Mouse (Mus musculus): ENCODE measurements around the gene Spaca4.

The Spaca4 gene

DNA sequence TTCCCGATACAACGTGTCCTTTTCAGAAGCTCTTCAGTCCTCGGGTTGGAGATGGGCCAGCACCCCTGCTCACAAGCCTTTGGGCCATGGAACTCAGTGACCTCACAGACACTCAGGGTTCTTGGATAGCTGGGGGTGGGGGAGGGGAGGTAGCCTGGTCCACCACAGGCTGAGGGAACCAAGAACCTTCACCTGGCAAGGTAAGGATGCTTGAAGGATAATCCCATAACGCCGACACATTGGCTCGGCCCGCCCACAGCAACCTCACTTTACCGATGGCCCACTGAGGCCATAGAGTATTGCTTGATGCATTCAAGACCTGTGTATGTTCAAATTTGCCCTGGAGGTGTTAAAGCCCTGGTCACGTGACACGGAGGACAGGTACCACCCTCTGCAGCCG lies at the start of gene Spaca4:
Spaca4 (minus strand) TSS at position 101 of the 400 bp plus-strand sequence.
- DNase-seq (ENCODE audit: low spot score in 2 of 2) = no peak

- DNase-seq (ENCODE audit: low spot score in 2 of 2) = no peak
Measured at GRCm38 (mm10) chr7:45775237-45775636, 49.6 kb upstream of the Spaca4 start.

GRCm38 (mm10) chr7:45771101-45771500 lies 45.5 kb upstream of the Spaca4 start:
- peak; percentile 76 to 91 for DNase-seq (ENCODE audit: low spot score in 2 of 2)

GRCm38 (mm10) chr7:45770427-45771082 lies 44.9 kb upstream of the Spaca4 start:
- DNase-seq (ENCODE audit: low spot score in 2 of 2) = no peak

GRCm38 (mm10) chr7:45767500-45767899 lies 41.9 kb upstream of the Spaca4 start:
- no peak for DNase-seq (ENCODE audit: low spot score in 2 of 2)

DNA sequence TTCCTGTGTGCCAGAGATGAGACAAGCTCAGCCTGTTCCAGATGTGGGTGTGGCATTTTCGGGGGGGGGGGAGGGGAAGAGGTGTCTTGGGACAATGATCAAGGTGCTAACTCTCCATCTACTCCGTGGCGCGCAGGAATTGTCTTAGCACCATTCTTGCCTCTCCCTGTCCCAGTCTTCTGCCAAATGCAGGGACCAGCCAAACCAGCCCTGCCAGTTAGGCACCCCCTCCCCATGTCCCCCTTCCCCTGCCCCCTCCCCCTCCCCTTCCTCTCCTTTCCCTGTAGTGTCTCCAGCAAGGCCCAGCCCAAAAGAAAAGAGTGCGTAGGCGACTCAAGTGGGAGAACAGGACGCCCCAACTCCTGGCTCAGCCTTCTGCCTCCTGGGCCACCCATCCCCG lies 41.2 kb upstream of the Spaca4 start:
- DNase-seq (ENCODE audit: low spot score in 2 of 2) = no peak

DNA sequence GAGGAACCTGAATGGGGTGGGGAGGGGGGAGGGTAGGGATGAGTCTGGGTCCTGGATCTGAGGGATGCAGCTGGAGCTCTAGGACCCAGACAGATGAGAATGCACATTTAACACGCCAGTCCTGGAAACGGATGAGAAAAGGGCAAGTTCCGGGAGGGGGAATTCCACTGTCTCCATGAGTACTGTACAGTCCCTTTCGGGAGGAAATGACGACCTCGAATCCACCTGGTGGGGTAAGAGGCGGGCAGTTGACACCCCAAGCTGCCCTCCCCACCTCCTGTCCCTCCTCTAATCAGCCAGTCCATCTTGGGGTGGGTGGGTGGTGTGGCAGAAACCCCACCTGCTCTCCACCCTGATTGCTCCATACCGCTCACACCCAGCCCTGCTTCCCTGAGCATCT lies 40.4 kb upstream of the Spaca4 start:
- no peak for DNase-seq (ENCODE audit: low spot score in 2 of 2)

DNA sequence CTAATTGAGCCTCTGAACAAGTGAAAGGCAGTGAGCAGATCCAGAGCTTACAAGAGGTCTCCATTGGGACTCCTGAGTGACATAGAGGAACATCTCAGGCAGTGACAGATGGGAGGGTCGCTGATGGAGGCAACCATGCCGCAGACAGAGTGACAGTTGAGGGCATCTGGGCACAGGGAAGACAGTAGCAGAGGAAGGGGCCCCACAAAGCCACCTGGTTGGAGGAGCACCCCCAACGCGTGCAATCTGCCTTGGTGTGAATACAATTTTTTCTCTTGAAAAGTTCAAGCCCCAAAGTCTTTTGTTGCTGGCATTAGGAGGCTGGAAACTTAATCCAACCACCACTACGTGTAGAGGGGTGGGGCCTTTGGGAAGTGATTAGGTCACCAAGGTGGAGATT lies 34.5 kb upstream of the Spaca4 start:
- DNase-seq (ENCODE audit: low spot score in 2 of 2) = no peak

DNA sequence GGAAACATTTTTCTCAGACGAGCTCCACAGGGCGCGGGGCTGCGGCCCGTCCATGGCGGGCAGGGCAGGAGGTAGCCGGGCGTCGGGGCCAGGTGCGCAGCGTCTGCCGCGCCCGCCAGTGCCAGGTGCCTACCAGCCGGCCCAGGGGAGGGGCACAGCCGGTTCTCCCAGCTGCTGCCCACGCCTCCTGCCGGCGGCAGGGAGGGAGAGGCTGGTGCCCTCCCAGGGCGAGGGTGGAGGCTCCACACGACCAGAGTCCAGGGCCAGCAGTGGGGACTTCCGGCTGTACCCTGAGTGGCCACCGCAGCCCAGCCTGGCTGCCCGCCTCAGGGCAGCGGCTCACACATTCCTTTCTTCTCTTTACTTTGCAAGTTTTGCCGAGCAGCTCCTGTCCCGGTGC lies 33.8 kb upstream of the Spaca4 start:
- DNase-seq (ENCODE audit: low spot score in 2 of 2) = peak; percentile 51 to 71

DNA sequence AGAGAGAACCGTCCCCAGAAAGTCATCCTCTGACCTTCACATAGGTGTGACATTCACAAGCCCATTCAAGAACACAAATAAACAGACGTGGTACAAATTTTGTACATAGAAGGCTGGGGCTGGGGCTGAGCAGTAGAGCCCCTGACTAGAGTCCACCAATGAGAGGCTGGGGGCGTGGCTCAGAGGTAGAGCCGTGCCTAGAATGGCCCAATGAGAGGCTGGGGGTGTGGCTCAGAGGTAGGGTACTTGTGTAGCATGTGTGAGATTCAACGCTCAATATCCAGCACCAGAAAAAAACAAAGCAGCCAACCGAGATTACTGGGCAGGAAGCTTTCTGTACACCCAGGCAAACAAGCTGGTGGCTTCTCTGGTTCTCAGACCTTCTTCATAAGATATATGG lies 30.1 kb upstream of the Spaca4 start:
- DNase-seq (ENCODE audit: low spot score in 2 of 2) = no peak

DNA sequence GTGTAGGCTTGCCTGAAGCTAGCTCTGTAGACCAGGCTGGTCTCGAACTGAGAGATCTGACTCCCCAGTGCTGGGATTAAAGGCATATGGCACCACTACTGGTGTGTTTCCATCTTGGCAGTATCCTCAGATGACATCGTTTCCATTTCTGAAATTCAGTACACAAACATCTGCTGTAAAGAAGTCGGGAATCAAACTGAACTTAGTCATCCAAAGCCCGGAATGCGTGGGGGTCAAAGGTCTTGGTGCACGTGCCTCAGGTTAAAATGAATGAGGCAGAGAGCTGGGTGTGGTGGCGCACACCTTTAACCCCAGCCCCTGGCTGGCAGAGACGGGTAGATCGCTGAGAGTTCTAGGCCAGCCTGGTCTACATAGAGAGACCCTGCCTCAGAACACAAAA lies 24.5 kb upstream of the Spaca4 start:
- DNase-seq (ENCODE audit: low spot score in 2 of 2) = no peak

DNA sequence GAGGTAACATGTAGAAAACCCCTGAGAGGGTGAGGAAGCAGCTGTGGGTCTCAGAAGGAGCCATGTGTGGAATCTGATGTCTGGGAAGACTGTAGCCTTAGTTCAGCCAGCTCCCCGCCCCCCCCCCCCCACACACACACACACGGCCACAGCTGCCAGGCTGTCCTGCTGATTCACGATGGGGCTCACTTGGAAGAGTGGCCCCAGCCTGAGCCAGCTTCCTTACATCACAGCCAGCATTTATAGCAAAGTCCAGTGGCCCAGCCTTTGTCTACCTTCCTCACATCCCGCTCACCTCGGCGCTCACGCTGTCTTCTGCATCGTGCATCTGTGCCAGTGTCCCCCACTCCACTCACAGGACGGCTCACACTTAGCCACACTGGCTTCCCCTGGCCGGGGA lies 23.8 kb upstream of the Spaca4 start:
- peak in 1 of 2 experiments; percentile 29 for DNase-seq (ENCODE audit: low spot score in 2 of 2)

DNA sequence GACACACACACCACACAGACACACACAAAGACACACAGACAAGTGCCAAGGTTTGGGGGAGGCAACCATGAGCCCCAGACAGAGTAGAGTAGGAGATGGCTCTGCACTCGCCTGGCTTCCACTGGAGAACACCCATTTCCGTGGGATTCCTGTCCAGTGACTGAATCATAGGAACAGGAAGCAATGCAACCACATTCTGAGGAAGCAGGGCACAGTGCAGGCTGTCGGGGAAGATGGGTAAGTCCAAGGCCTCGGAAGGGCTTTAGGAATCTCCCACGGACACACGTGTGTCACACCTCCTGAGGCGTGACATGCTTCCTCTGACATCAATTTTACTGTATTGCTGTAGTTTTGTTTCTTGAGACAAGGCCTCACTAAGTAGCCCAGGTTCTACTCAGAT lies 22.5 kb upstream of the Spaca4 start:
- no peak for DNase-seq (ENCODE audit: low spot score in 2 of 2)

GRCm38 (mm10) chr7:45747450-45747849 lies 21.8 kb upstream of the Spaca4 start:
- no peak for DNase-seq (ENCODE audit: low spot score in 2 of 2)

DNA sequence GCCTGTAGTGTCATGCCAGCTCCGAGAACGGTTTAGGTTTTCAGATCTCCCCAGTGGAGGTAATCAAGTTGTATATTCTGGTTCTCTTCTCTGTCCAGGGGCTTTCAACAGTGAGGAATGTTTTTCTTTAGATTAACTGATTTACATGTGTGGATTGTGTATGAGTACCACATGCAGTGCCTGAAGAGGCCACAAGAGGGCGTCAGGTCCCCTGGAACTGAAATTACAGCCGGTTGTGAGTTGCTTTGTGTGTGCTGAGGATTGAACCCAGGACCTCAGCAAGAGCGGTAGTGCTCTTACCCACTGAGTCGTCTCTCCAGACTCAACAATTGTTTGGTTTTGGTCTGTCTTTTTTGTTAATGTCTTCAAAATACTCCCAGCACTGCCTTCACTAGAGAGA lies 20.9 kb upstream of the Spaca4 start:
- DNase-seq (ENCODE audit: low spot score in 2 of 2) = no peak

- DNase-seq (ENCODE audit: low spot score in 2 of 2) = peak; percentile 58 to 69
Measured at GRCm38 (mm10) chr7:45744387-45744786, 18.8 kb upstream of the Spaca4 start.

DNA sequence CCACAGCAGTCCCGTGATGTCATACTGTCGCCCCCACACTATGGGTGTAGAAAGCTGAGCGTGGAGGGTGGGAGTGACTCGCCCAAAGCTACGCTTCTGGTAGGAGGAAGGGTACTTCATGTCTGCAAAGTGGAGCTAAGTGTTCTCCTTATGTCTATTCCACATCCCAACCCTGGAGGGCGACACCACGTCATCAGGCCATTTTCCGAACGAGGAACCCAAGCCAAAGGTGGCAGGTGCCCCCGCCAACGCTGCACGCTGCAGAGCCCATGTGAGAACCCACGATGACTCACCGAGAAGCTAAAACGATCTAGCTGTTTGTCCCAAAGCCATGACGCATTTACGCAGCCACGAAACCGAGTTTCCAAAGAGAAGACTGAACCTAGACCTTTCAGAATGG lies 16.7 kb upstream of the Spaca4 start:
- peak; percentile 82 to 88 for DNase-seq (ENCODE audit: low spot score in 2 of 2)

- DNase-seq (ENCODE audit: low spot score in 2 of 2) = peak; percentile 44 to 55
Measured at GRCm38 (mm10) chr7:45741777-45742176, 16.2 kb upstream of the Spaca4 start.

- no peak for DNase-seq (ENCODE audit: low spot score in 2 of 2)
Measured at GRCm38 (mm10) chr7:45741308-45741707, 15.7 kb upstream of the Spaca4 start.

DNA sequence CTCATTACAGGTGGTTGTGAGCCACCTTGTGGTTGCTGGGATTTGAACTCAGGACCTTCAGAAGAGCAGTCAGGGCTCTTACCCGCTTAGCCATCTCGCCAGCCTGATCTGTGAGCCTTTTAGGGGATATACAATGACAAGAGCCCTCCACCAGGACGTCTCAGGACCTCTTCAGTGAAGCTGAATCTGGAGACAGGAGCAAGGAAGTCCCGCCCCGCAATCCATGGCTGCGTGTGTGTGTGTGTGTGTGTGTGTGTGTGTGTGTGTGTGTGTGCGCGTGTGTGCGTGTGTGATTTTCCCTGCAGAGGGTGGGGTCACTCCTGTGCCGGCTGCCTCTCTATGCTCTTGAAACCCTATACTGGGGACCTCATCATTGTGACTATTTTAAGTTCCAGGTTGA lies 14.2 kb upstream of the Spaca4 start:
- DNase-seq (ENCODE audit: low spot score in 2 of 2) = no peak

GRCm38 (mm10) chr7:45739162-45739763 lies 13.7 kb upstream of the Spaca4 start:
- DNase-seq (ENCODE audit: low spot score in 2 of 2) = peak; percentile 79 to 89

- peak; percentile 70 to 72 for DNase-seq (ENCODE audit: low spot score in 2 of 2)
Measured at GRCm38 (mm10) chr7:45733477-45733876, 7.9 kb upstream of the Spaca4 start.

DNA sequence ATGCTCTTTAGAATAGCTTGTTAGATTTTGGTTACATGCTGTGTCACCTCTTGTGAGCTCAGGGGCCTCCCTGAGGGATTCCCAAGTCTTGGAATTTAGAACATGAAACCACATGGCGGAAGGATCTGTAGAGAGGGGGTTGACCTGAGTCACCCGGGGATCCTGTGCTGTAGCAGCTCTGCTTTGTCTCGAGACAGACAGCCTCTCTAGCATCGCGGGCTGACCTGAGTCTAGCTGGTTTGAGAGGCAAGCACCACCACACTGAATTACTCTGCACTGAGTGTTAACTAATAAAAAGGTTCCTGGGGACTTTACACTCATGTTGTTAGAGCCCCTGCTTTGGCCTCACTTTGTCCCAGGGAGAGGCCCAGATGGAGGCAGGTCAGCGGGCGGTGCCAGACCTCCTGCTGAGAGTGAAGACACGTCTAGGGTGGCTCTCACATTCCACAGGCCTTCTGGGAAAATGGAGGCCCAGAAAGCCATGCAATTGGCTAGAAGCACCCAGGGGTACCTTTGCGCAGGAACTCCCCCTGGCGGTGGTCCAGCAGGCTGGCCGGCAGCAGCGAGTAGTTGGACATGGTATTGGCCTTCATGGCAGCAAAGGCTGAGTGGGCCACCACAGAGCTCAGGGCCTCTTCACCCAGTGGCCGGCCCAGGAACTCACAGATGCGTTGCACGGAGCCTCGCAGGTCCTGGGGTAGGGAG lies 5.3 kb upstream of the Spaca4 start:
- peak; percentile 32 to 45 for DNase-seq (ENCODE audit: low spot score in 2 of 2)

Measured in natural killer cell, adult 2 months (primary cell).